Mouse (Mus musculus): ENCODE measurements around the gene Tent5c.

- TF ChIP-seq CTCF (IDR thresholded peaks at IDR 0.05; ENCODE audit: insufficient read depth, low read length) (no peak), POLR2A (IDR thresholded peaks at IDR 0.05; ENCODE audit: borderline replicate concordance, extremely low read depth, low read depth, low read length) (no peak)
These were observed 12.8 kb upstream of the Tent5c start for GRCm38 (mm10) chr3:100501899-100502298.
